ENCODE assay signal across 26 mouse cellular contexts in the genomic region with DNA sequence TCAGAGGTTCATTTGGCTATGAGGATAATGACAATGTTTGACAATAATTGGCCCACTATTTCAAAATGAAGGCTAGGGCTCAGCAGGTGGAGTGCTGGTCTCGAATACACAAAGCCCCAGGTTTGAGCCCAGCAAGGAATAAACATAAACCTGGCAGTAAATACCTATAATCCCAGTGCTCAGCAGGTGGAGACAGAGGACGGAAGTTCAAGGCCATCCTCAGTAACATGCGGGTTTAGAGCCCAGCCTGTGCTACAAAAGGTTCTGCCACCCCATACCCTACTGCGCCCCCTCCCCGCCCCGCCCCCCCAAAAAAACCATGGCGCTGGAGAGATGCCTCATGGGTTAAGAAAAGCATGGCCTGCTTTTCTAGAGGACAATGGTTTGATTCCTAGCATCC.
"Had no signal": no experiment of that assay in that cellular context is flagged by ENCODE, and none has a peak within 500 bp of the region (broad histone marks: within the 10 kb centered on the region; RNA-seq: fewer than 3 reads in every experiment).

No protein-coding gene starts in this region.

- H3K9me3 ChIP-seq: heart, embryonic 13.5 days; heart, embryonic 15.5 days; hindbrain, embryonic 10.5 days; hindbrain, embryonic 12.5 days; limb, embryonic 13.5 days; limb, embryonic 15.5 days; liver, embryonic 12.5 days had no signal

- H3K27ac ChIP-seq: gastrocnemius, adult 2 months; hindbrain, embryonic 10.5 days; hindbrain, embryonic 12.5 days; hindbrain, embryonic 14.5 days; layer of hippocampus, adult 2 months; left cerebral cortex, adult 2 months; limb, embryonic 13.5 days; limb, embryonic 15.5 days; liver, embryonic 12.5 days; liver, embryonic 14.5 days had no signal

- H3K36me3 ChIP-seq: heart, embryonic 15.5 days; limb, embryonic 13.5 days had no signal

- ATAC-seq: hindbrain, embryonic 16.5 days; inflammation-experienced regulatory T-cells, adult 6 months; intestine, embryonic 16.5 days; liver, embryonic 12.5 days had no signal

- H3K27me3 ChIP-seq: heart, embryonic 13.5 days; heart, embryonic 15.5 days; hindbrain, embryonic 12.5 days; limb, embryonic 13.5 days; limb, embryonic 15.5 days; liver, embryonic 12.5 days had no signal

- H3K4me1 ChIP-seq: hindbrain, embryonic 10.5 days; hindbrain, embryonic 12.5 days; limb, embryonic 13.5 days; limb, embryonic 15.5 days; liver, embryonic 12.5 days had no signal

- H3K4me3 ChIP-seq: gastrocnemius, adult 2 months; heart, embryonic 13.5 days; heart, embryonic 15.5 days; hindbrain, embryonic 10.5 days; hindbrain, embryonic 12.5 days; layer of hippocampus, adult 2 months; left cerebral cortex, adult 2 months; limb, embryonic 13.5 days; limb, embryonic 15.5 days; liver, embryonic 12.5 days had no signal

- H3K9ac ChIP-seq: heart, embryonic 15.5 days; hindbrain, embryonic 12.5 days; hindbrain, embryonic 14.5 days; limb, embryonic 13.5 days; limb, embryonic 15.5 days; liver, embryonic 12.5 days; liver, embryonic 14.5 days had no signal

- DNase-seq: gastrocnemius, adult 2 months; gastrocnemius, postnatal 10 days; gastrocnemius, postnatal 25 days; heart, postnatal 4 days; kidney, adult 18-20 months; kidney, adult 8-10 months; kidney, postnatal 10 days; kidney, postnatal 25 days; kidney, postnatal 4 days; left cerebral cortex, postnatal 4 days; lung, adult 18-20 months had no signal

- H3K4me2 ChIP-seq: heart, embryonic 11.5 days; heart, embryonic 15.5 days; hindbrain, embryonic 12.5 days; hindbrain, embryonic 14.5 days; limb, embryonic 13.5 days; limb, embryonic 15.5 days; liver, embryonic 12.5 days had no signal
